Mouse (Mus musculus): ENCODE data around the gene Defb11. TPM values are rescaled to one million over a fixed set of nuclear protein-coding genes. Genes with fewer than 3 reads are reported as not detected.

Defb11 gene
- polyA plus RNA-seq, 1 experiment from 2014 or later: not detected

Other genes starting within 250 kb of the Defb11 start
- not detected in 2 replicates for gene Defa34, start 240.6 kb downstream of the Defb11 start, polyA plus RNA-seq (2016; fragmentation: Nextera tagmentation; extraction: Ambion mirVana)
- gene AY761184, start 202.8 kb downstream of the Defb11 start, polyA plus RNA-seq (2016; fragmentation: Nextera tagmentation; extraction: Ambion mirVana): not detected in 2 replicates
- not detected in 2 replicates for gene Defa24, start 171.9 kb downstream of the Defb11 start, polyA plus RNA-seq (2016; fragmentation: Nextera tagmentation; extraction: Ambion mirVana)
- gene Defb50, start 82.9 kb downstream of the Defb11 start, polyA plus RNA-seq (2016; fragmentation: Nextera tagmentation; extraction: Ambion mirVana): not detected in 2 replicates
- gene Defb2, start 66.5 kb downstream of the Defb11 start, polyA plus RNA-seq (2016; fragmentation: Nextera tagmentation; extraction: Ambion mirVana): not detected in 2 replicates
- gene Defb10, start 47.5 kb downstream of the Defb11 start, polyA plus RNA-seq (2016; fragmentation: Nextera tagmentation; extraction: Ambion mirVana): not detected in 2 replicates
- gene Defb9, start 21.0 kb downstream of the Defb11 start, polyA plus RNA-seq (2016; fragmentation: Nextera tagmentation; extraction: Ambion mirVana): not detected in 2 replicates
- gene Defb15, start 26.3 kb upstream of the Defb11 start, polyA plus RNA-seq (2016; fragmentation: Nextera tagmentation; extraction: Ambion mirVana): not detected in 2 replicates
- not detected in 2 replicates for gene Defb35, start 31.9 kb upstream of the Defb11 start, polyA plus RNA-seq (2016; fragmentation: Nextera tagmentation; extraction: Ambion mirVana)
- not detected in 2 replicates for gene Defb13, start 40.4 kb upstream of the Defb11 start, polyA plus RNA-seq (2016; fragmentation: Nextera tagmentation; extraction: Ambion mirVana)
- gene Fam90a1a, start 52.3 kb upstream of the Defb11 start, polyA plus RNA-seq (2016; fragmentation: Nextera tagmentation; extraction: Ambion mirVana): not detected in 2 replicates
- not detected in 2 replicates for gene Ccdc70, start 63.4 kb upstream of the Defb11 start, polyA plus RNA-seq (2016; fragmentation: Nextera tagmentation; extraction: Ambion mirVana)
- gene Atp7b, start 153.9 kb upstream of the Defb11 start, polyA plus RNA-seq (2016; fragmentation: Nextera tagmentation; extraction: Ambion mirVana): 1.1 and 1.2 TPM in 2 replicates
- 44.4 and 46.5 TPM in 2 replicates for gene Alg11, start 154.3 kb upstream of the Defb11 start, polyA plus RNA-seq (2016; fragmentation: Nextera tagmentation; extraction: Ambion mirVana)
- gene Nek5, start 218.6 kb upstream of the Defb11 start, polyA plus RNA-seq (2016; fragmentation: Nextera tagmentation; extraction: Ambion mirVana): 0.18 TPM in 1 of 2 replicates, not detected in the other